Mouse (Mus musculus): ENCODE measurements around the gene Zfand6.

DNA sequence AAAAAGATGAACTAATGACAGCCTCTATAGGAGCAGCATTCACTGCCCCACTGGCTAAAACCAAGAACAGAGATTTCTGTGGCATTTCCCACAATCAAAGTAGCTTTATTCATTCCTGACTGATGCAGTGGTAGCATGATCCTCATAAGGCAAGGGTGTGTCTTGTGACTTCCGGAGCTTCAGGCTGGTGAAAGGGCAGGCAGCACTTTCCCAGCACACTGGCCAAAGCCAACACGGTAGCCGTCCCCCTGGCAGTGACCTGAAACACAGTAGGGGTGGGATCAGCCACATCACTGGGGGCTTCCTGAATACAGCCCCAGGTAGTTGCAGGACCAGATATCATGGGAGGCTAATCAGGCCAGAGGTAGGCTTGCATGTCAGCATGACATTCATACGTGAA lies 104.7 kb downstream of the Zfand6 start:
- TF ChIP-seq CTCF (conservative IDR thresholded peaks at IDR 0.05; ENCODE audit: low read length), result no peak
- no peak for TF ChIP-seq NANOG (IDR thresholded peaks at IDR 0.05; ENCODE audit: borderline replicate concordance, low read length)
